Mouse (Mus musculus) gastrocnemius, adult 8-10 months (tissue): ENCODE results near the gene Tyw1. TPM values are rescaled to one million over a fixed set of nuclear protein-coding genes. Genes with fewer than 3 reads are reported as not detected.

Experiments
- DNase-seq, 2 experiments: peaks; one replicate each; pipeline ENCODE4 v3.0.0; 2022; ENCODE audit warnings: low spot score in 2 of 2
- total RNA-seq, 4 experiments: library from RNA; stranded (reverse); gene quantifications; 2 replicates each; pipeline ENCODE4 v1.2.4; 2022

Gene Tyw1
- total RNA-seq, 4 experiments from 2014 or later: 9.6 to 13.8 (median 11.3) TPM

DNA sequence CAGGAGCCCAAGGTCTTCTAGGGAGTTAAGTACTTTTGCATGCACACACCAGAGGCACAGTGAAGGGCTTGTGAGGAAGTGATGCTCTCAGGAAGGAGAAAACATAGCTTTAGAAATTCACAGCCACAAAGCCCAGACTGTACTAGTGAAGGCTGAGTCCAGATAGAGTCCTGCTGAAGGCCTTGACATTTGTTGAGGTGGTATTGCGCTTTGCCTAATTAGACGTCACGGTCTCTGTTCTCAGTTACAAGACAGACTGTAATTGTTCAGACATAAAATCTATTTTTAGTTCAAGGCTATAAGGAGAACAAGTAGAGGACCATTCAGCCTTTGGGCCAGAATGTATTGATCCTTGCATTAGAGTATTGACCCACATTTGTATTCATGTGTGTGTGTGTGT lies 58.1 kb downstream of the Tyw1 start:
- DNase-seq: no peak

DNA sequence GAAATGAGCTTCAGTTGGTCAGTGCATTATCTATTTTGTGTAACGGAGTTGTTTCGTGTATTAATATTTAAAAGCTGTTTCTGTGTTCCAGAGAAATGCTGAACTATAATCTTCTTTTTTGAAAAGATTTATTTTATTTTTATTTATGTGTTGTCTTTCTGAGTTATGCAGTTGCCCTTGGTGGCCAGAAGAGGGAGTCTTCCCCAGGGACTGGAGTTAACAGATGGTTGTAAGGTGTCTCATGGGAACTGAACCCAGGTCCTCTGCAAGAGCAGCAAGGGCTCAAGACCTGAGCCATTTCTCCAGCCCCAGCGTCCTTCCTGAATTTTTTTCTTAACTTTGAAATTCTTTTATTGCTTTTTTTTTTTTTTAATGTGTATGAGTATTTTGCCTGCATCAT lies 59.5 kb downstream of the Tyw1 start:
- no peak for DNase-seq

DNA sequence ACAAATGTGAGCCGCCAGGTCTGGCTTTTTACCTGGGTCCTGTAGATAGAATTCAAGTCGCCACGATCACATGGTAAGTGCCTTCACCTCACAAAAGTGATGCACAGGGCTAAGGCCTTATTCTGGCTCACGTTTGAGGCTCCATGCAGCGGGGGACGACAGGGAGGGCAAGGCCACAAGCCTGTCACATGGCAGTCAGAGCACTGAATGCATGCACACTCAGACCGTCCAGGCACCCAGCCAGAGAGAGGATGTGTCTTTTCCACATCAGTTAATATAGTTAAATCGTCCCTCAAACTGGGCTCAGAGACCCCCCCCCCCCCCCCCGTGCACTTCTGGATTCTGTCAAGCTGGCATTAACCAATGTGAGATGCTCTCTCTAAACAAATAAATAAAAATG lies 60.9 kb downstream of the Tyw1 start:
- DNase-seq: no peak

DNA sequence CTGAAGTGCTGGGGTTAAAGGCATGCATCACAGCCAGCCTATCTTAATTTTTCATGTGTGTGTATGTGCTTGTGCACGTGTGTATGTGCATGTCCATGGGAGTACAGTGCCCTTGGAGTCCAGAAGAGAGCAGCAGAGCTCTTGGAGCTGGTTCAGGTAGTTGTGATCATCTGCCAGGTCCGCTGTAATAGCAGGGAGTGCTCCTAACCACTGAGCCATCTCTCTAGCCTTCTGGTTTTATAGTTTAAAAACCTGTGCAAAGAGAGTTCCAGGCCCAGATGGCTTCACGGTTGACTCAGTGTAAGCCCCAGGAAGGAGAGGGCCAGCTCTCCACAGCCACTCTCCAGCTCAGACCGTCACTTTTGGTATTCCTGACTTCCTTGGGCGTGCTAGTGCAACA lies 64.4 kb downstream of the Tyw1 start:
- DNase-seq: no peak

DNA sequence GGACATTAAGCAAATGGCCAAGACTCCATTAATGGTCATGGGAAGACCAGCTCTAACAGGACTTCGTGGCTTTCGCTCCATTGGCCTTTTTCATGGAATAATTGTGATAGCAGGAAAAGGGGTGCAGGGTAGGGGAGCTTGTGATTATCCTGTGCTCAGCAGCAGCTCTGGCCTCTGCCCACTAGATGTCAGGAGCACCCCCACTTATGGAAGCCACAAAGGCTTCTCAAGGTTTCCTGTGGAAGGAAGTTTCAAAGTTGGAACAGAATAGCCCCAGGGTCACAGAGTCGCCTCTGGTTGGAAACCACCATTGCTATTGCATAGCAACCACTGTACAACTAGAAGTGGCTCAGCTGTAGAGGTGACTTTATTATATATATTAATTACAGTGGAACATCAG lies 65.1 kb downstream of the Tyw1 start:
- DNase-seq: no peak

DNA sequence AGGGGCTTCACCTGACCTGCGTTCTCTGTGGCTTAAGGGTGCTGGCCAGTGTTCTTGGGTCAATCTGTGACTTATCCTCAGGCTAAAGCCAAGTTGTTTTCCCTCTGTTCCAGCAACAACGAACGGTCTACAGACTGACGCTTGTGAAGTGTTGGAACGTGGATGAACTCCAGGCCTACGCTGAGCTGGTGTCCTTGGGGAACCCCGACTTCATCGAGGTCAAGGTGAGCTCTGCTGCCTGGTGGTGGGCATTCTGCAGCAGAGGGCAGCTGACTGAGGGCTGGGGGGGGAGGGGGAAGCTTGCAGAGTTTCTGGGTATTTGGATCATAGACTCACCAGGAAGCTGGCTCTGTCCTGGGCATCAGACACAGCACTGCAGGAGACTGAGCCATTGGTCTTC lies 70.1 kb downstream of the Tyw1 start:
- DNase-seq: no peak

DNA sequence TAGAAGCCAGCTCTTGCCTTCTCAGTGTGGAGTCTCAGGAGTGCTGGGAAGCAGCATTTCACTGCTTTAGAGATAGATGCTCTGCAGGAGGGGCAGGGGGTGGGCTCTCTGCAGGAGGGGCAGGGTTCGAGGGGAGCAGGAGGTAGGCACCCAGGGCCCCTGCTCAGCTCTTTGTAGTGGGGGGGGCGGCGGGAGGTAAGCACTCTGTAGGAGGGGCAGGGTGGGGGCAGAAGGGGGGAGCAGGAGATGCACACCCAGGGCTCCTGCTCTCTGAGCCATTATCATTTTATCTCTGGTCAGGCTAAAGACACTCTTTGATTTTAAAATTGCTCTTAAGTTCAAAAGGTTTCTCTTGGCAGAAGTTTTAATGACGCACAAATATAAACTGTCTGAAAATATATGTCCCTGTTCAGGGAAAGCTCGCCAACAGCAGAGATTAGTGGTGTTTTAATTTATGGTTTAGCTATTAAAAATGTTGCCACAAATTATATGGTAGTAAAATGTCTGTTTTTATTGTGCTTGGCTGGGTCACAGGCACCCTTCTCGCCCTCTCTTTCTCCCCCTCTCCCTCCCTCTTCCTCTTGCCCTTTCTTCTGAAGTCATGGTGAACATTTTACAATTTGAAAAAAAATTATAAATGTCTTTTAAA lies 72.3 kb downstream of the Tyw1 start:
- no peak for DNase-seq

DNA sequence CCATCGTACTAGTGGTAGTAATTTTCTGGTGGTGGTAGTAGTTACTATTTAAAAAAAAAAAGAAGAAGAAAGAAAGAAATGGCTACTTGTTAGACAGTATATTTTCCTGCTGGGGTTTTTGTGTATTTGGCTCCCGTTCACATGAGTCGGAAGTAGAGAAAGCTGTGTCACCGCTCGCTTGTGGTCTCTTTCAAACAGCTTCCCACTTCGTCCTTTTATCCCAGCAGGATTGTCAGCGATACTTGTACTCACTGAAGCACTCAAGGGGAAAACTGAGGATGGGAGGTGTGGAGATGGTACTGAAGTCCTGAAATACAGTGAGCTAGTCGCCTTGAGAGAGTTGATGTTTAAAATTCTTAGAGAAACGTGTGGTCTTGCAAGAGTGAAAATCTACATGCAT lies 72.9 kb downstream of the Tyw1 start:
- no peak for DNase-seq

DNA sequence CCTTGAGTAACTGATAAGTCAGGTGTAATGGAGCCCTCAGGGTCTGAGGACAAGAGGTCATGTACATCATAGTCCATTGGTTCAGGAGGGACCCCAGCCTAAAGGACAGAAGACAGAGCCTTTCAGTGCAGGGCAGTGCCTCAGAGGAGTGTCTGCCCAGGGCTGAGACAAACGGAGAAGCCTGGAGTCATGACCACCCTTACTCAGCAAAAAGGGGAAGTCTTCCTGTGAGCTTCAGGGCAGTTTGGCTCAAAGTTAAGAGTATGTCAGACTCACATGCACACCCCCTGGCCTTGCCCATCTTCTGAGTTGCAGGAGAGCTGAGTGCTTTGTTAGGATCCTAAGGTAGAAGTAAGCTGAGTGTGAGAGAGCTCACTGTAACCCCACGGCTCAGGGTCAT lies 74.5 kb downstream of the Tyw1 start:
- no peak for DNase-seq

DNA sequence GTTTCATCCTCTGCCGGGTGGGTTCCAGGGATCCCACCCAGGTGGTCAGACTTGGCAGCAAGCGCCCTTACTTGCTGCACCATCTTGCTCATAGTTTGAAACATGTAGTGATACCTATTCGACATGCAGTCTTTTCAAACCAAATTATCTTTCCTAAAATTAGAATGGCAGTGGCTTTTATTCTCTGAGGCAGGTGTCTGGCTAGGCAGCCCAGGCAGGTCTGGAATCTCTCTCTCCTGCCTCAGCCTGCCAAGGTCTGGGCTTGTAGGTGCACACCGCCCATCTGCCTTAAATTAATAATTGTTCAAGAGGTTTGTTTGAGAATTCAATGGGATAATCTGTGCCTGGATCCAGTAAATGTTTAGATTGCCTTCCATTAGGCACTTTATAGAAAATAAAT lies 75.4 kb downstream of the Tyw1 start:
- no peak for DNase-seq

DNA sequence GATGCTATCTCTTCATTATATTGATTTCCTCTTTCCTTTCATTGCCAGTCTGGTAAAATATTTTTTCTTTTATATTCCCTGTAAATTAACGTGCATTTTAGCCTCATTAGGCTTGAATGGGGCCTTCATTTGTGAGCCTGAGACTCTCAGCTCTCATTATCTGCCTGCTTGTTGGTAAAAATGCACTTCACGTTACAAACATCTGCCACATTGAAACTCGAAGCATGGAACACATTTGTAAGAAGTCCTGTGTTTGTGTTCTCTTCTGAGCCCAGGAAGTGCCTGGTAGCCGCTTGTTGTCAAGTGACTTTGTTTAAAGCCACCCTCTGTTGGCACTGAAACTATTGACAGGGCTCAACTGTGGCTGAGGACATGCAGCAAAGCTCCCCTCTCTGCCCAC lies 75.8 kb downstream of the Tyw1 start:
- DNase-seq: no peak

DNA sequence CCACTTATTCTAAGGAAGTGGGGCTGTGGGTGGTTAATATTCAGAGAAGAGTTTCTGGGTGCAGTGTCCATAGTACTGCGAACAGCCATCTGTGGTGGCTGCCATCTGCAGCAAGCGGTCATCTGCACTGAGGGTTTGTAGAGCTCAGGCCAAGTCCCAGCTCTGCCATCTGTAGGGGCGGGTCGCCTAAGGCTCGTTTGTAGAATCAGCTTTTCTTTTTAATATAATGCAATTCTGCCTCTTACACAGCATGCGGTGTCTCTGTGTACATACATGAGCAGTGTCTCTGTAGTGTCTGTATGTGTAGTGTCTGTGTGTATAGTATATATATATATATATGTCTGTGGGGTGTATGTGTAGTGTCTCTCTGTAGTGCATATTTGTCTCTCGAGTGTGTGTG lies 78.1 kb downstream of the Tyw1 start:
- no peak for DNase-seq

DNA sequence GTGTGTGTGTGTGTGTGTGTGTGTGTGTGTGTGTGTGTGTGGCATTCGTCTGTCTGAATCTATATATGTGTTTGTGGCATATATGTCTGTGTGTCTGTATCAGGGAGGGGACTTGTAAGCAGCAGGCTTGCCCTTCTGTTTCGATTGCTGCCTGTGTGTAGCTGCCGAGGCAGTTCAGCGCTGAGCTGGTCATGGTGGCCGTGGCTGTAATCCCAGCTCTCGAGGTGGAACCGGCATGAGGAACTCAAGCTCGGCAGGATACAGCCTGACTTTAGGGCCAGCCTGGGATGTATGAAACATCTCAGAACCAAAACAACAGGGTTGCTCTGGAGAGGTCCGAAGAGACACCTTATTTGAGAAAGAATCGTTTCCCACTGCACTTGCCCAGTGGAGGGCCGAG lies 78.6 kb downstream of the Tyw1 start:
- DNase-seq: no peak

DNA sequence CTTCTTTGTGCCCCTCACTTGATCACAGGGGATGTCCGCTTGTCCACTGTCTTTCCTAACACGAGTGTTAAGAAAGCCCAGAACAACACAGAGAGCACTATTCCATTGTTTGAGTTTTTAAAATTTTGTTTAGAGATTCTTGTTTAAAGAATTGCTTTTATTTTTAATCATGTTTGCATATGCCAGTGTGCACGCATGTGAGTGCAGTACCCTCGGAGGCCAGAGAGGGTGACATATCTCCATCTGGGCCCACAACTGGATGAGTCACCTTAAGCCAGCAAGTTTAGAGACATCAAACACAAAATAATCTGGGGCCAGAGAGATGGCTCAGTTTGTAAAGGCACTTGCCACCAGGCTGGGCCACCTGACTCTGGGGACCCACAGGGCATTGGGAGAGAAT lies 80.0 kb downstream of the Tyw1 start:
- DNase-seq: no peak

DNA sequence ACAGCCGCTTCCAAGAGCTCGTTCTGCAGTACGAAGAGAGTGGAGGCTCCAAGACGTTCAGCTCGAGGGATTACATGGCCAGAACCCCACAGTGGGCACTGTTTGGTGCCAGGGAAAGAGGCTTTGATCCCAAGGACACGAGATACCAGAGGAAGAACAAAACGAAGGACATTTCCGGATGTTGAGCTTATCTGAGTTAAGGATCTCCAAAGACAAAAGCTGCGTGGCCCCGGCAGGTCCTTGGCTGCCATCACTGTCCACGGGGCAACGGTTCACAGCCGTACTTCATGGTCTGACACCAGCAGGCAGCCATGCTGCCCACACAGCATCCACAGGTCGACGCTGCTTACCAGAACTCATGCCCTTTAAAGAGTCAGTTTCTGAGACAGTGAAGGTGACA lies 85.2 kb downstream of the Tyw1 start:
- no peak for DNase-seq

DNA sequence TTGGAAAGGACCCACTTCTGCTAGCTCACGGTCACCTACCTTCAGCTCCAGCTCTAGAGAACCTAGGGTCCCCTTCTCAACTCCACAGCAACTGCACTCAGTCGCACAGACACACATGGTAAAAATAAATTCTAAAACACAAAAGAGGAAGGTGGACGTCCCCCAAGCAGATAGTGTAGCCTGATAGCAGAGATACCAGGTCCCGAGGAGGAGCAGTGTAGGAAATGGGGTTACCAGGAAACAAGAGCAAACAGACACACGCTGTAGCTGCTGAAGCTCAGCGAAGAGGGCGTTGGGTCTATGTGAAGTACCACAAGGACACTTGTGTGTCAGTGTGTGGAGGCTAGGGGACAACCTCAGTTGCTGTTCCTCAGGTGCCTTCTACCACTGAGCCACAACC lies 89.6 kb downstream of the Tyw1 start:
- no peak for DNase-seq

DNA sequence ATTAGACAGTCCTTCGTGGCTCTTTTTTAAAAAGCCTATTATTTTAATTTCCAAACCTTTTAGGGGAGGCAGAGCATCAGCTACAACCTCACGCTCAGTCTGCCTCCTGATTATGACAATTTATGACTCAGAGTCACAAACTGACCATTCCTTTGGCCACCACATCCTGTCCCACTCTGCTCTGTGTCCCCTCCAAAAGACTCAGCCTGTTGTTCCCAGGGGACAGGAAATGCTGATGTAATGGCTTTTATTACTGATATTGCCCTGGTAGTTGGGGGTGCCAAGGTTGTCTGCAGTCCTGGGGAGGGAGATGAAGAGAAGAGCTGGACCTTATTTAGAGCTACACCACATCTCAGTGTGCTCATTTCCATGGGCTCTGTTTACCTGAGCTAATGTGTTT lies 90.5 kb downstream of the Tyw1 start:
- no peak for DNase-seq

DNA sequence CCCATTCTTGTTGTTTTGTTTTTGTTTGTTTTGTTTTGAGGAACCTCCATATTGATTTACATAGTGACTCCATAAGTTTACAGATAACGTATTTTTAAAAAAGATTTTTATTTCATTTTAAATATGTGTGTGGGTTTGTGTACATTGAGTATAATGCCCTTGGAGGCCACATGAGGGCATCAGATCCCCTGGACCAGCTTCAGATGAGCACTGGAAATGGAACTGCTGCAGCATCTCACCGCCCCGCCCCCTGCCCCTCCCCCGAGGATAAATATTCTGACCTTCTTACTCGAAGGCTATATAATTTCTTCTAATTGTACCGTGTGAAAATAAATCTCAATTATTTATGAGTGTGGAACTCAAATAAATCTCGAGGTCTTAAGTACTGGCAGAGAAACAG lies 99.8 kb downstream of the Tyw1 start:
- no peak for DNase-seq

DNA sequence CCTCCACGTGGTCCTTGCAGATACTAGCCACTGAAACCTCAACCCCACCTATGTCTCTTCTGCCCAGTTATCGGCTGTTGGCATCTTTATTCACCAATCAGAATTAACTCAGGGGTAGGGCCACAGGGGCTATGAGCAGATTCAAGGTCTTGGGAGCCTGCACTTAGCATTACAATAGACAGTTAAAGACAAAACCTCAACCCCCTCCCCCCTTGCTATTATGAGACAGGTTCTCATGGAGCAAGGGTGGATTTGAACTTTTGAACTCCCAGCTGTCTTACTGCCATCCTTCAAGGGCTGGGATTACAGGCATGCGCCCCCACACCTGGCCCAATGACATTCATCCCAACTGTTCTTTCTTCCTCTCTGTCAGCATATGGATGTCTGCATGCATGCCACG lies 107.7 kb downstream of the Tyw1 start:
- no peak for DNase-seq

DNA sequence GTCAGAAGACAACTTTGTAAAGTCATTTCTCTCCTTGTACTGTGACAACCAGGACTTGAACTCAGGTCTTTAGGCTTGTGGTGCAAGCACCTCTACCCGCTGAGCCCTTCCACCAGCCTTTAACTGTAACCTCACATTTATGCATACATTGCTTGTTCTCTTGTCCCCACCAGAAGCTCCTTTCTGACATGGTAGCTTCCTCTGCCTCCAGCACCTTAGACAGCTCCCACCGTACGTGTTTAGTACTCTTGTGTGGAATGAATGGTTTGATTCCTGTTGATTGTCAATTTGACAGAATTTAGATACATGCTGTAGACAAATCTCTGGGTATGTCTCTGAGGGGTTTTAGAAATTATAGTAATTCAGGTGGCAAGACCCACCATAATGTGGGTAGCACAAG lies 108.4 kb downstream of the Tyw1 start:
- DNase-seq: no peak

DNA sequence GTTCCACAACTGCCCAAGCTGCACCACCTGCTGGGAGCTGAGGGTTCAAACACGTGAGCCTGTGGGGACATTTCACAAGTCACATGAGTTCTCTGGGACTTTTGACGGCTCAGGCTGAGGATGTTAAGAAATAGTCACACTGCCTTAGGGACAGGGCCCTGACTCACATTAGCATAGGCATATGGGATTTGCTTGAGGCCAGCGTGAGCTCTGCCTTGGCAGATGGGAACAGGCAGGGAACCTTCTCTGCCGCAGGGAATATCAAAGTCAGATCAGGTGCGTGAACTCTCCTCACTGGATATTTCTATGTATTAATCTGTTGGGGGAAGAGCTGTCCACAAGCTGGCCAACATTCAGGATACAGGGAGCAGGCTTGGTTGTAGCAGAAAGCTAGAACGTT lies 112.8 kb downstream of the Tyw1 start:
- DNase-seq: no peak

DNA sequence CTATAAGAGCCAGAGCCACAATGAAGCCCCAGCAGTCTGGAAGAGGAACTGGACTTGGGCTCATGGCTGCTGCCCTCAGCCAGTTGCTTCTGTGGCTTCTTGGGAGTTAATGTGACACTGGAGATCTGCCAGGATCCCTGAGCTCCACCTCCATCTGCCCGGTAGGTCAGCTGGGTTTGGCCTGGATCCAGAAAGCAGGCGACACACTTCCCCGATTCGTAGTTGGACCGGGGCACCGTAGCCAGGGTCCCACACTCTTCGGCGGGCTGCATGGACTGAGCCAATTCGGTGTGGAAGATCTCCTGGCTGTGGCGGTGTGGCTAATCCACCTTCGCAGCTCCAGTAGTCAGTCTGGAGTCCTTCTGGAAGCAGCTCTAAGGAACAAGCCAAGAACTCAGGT lies 113.8 kb downstream of the Tyw1 start, which contains the start of gene Caln1:
Gene Caln1, plus strand, starts transcription at position 219 of the 400 bp plus-strand sequence.
- DNase-seq: no peak

DNA sequence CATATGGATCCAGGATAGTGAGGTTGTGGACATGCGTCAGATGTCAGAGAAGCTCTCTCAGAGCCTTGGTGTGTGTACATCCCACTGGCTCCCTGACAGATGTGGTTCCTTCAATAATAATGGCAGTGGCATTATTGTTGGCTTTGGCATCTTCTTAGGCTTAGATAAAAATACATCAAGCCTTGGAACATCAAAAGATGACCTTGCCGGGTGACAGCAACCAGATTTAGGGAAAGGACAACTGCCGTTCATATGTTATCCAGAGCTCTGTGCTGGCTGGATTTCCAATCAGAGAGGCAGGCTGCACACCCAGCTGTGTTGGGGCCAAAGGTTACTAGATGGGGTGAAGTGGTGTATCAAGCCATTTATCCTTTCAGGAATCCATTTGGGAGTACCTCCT lies 120.0 kb downstream of the Tyw1 start:
- no peak for DNase-seq

DNA sequence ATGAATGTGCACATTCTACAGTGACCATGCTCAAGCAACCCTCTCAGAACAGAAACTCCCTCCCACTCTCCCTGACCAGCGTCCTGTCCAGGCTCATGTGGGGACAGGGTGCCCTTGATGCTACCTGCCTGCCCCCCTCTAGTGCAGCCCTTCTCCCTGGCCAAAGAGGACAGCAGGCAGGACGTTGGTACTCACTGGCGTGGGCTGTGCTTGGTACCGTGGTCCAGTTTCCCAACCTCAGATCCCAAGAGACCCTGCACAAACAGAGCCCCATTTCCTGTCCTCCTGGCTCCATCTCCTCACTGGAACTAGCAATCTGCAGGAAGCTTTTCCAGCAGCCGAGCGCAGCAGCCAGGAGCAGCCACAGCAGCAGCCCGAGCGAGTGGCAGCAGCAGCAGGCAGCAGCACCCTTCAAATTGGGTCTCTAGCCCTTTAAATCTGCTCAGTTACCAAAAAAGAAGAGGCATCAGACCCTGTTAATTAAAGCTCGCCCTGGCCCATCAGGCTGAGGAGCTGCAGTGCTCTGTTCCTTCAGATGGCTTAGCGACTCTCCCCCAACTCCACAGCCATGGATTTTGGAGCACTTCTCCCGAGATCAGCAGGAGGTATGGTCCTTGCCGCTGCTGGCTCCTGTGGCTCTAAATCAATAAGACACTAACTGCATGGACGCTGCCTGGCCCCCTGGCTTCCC lies 128.9 kb downstream of the Tyw1 start, which contains the start of gene A330070K13Rik:
Gene A330070K13Rik, minus strand, starts transcription at position 410 of the 691 bp plus-strand sequence.
- no peak for DNase-seq
